Mouse (Mus musculus) MEL (cell line): ENCODE results near the gene Syt8.

Experiments
- CHD2 ChIP-seq: IDR thresholded peaks from 2 replicates; pipeline ENCODE4 v1.6.1; 2011; ENCODE audit warnings: low read length, improper control_type of control experiment
- CTCF ChIP-seq, 3 experiments: IDR thresholded peaks in 2 of 3; conservative IDR thresholded peaks in 1 of 3; 2 replicates each; pipeline ENCODE4 v1.5.1; 2011 to 2012; ENCODE audit warnings: low read length in 3 of 3, low read depth in 2 of 3, mild to moderate bottlenecking in 2 of 3, improper control_type of control experiment in 1 of 3, inconsistent platforms in 1 of 3, mixed read lengths in 1 of 3, moderate library complexity in 1 of 3; ENCODE audit not compliant: control insufficient read depth in 1 of 3, insufficient read depth in 1 of 3, poor library complexity in 1 of 3, severe bottlenecking in 1 of 3
- E2F4 ChIP-seq: IDR thresholded peaks from 2 replicates; pipeline ENCODE4 v1.6.1; 2011; ENCODE audit warnings: low read depth, low read length, improper control_type of control experiment, borderline replicate concordance
- POLR2AphosphoS2 ChIP-seq: IDR thresholded peaks from 2 replicates; pipeline ENCODE4 v1.6.1; 2011; ENCODE audit warnings: low read length, improper control_type of control experiment
- ZC3H11A ChIP-seq: IDR thresholded peaks from 2 replicates; pipeline ENCODE4 v1.6.1; 2012; ENCODE audit warnings: low read depth, mild to moderate bottlenecking, inconsistent platforms, low read length, improper control_type of control experiment
- ZKSCAN1 ChIP-seq: IDR thresholded peaks from 2 replicates; pipeline ENCODE4 v1.6.1; 2012; ENCODE audit warnings: low read depth, mild to moderate bottlenecking, inconsistent platforms, low read length, improper control_type of control experiment, moderate library complexity

GRCm38 (mm10) chr7:142442908-142443420 is 8.3 kb downstream of the Syt8 start:
- TF ChIP-seq CHD2 (no peak), POLR2AphosphoS2 (no peak), CTCF (IDR thresholded peaks at IDR 0.05 in 2 of 3, conservative IDR thresholded peaks at IDR 0.05 in 1 of 3; ENCODE audit: control insufficient read depth in 1 of 3, insufficient read depth in 1 of 3, low read depth in 2 of 3, low read length in 3 of 3, poor library complexity in 1 of 3, severe bottlenecking in 1 of 3) (no peak), ZKSCAN1 (no peak), E2F4 (no peak), ZC3H11A (no peak)
